Mouse (Mus musculus): ENCODE measurements around the gene Gm20388. TPM values are rescaled to one million over a fixed set of nuclear protein-coding genes. Genes with fewer than 3 reads are reported as not detected.

The Gm20388 gene
- total RNA-seq, 1 experiment: 27.0 TPM

DNA sequence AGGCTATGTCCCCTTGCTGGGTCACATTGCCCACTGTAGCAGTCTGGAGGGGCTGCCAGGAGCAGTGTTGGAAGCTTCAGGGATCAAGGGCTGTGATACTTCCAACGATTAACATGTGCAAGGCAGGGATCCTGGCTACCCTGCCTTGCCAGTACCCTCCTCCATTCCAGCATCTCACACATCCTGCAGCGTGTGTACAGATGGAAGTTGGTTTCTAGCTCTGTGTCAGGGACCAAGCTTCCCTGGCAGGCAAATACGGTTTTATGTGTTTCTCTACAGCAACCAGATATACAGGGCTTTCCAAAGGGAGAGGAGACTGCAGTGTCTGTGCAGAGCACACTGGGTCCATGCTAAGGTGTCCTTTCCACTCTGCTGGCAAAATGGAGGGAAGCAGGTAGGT, 1794.5 kb downstream of the Gm20388 start:
- no peak overlapping the region for H3K4me3 ChIP-seq (ENCODE audit: insufficient read depth in 1 of 2, low read depth in 1 of 2, low read length in 2 of 2, poor library complexity in 1 of 2, severe bottlenecking in 1 of 2)
- no peak for DNase-seq (ENCODE audit: low read depth, low spot score)
- H3K36me3 ChIP-seq (ENCODE audit: control insufficient read depth, insufficient read depth, low read length, poor library complexity, severe bottlenecking): no peaks in the 10 kb centered on the region
- H3K27ac ChIP-seq (ENCODE audit: insufficient read depth, low read depth, low read length, poor library complexity, severe bottlenecking): peak overlapping the region; percentile 22; the same call in 1 of the 2 replicates
- TF ChIP-seq CHD2 (IDR thresholded peaks at IDR 0.05; ENCODE audit: low read depth, low read length) (no peak), ZC3H11A (IDR thresholded peaks at IDR 0.05; ENCODE audit: borderline replicate concordance, low read depth, low read length) (no peak), ZNF384 (IDR thresholded peaks at IDR 0.05; ENCODE audit: low read depth, low read length) (no peak), HCFC1 (IDR thresholded peaks at IDR 0.05; ENCODE audit: borderline replicate concordance, insufficient read depth, low read length) (no peak), MAFK (IDR thresholded peaks at IDR 0.05; ENCODE audit: insufficient read depth, low read depth, low read length) (no peak)
- no peak overlapping the region for H3K9ac ChIP-seq (ENCODE audit: insufficient read depth, low read depth, low read length, poor library complexity, severe bottlenecking)
- H3K9me3 ChIP-seq (ENCODE audit: control insufficient read depth, insufficient read depth, low read depth, low read length): no peaks in the 10 kb centered on the region
- in situ Hi-C loops (cut with MboI; ENCODE audit: low sequenced_read_pairs in 2 of 2, unreplicated experiment in 2 of 2): no loop called here
- 0 out of 4 replicates have a peak, but pooled peaks cover 0 to 4% of the 10 kb centered on the region in 2 experiments for H3K4me1 ChIP-seq (ENCODE audit: control insufficient read depth in 2 of 2, insufficient read depth in 2 of 2, low read length in 2 of 2, poor library complexity in 1 of 2)

- Histone ChIP-seq H3K4me1 (ENCODE audit: control insufficient read depth in 2 of 2, insufficient read depth in 2 of 2, low read length in 2 of 2, poor library complexity in 1 of 2) (0 out of 4 replicates have a peak, but pooled peaks cover 0 to 4% of the 10 kb centered on the region in 2 experiments), H3K9me3 (ENCODE audit: control insufficient read depth, insufficient read depth, low read depth, low read length) (no peaks in the 10 kb centered on the region), H3K27ac (ENCODE audit: insufficient read depth, low read depth, low read length, poor library complexity, severe bottlenecking) (no peak overlapping the region), H3K9ac (ENCODE audit: insufficient read depth, low read depth, low read length, poor library complexity, severe bottlenecking) (no peak overlapping the region), H3K4me3 (ENCODE audit: insufficient read depth in 1 of 2, low read depth in 1 of 2, low read length in 2 of 2, poor library complexity in 1 of 2, severe bottlenecking in 1 of 2) (no peak overlapping the region), H3K36me3 (ENCODE audit: control insufficient read depth, insufficient read depth, low read length, poor library complexity, severe bottlenecking) (no peaks in the 10 kb centered on the region)
- no peak for TF ChIP-seq ZC3H11A (IDR thresholded peaks at IDR 0.05; ENCODE audit: borderline replicate concordance, low read depth, low read length)
- TF ChIP-seq CHD2 (IDR thresholded peaks at IDR 0.05; ENCODE audit: low read depth, low read length): no peak
- no peak for TF ChIP-seq HCFC1 (IDR thresholded peaks at IDR 0.05; ENCODE audit: borderline replicate concordance, insufficient read depth, low read length)
- no peak for DNase-seq (ENCODE audit: low read depth, low spot score)
- in situ Hi-C loops (cut with MboI; ENCODE audit: low sequenced_read_pairs in 2 of 2, unreplicated experiment in 2 of 2): no loop called here
These were observed 1796.3 kb downstream of the Gm20388 start for GRCm38 (mm10) chr8:121706956-121707355.

- Histone ChIP-seq H3K4me1 (ENCODE audit: control insufficient read depth in 2 of 2, insufficient read depth in 2 of 2, low read length in 2 of 2, poor library complexity in 1 of 2) (0 out of 4 replicates have a peak, but pooled peaks cover 0 to 4% of the 10 kb centered on the region in 2 experiments), H3K27ac (ENCODE audit: insufficient read depth, low read depth, low read length, poor library complexity, severe bottlenecking) (no peak overlapping the region), H3K4me3 (ENCODE audit: insufficient read depth in 1 of 2, low read depth in 1 of 2, low read length in 2 of 2, poor library complexity in 1 of 2, severe bottlenecking in 1 of 2) (no peak overlapping the region), H3K36me3 (ENCODE audit: control insufficient read depth, insufficient read depth, low read length, poor library complexity, severe bottlenecking) (no peaks in the 10 kb centered on the region), H3K9me3 (ENCODE audit: control insufficient read depth, insufficient read depth, low read depth, low read length) (no peaks in the 10 kb centered on the region), H3K9ac (ENCODE audit: insufficient read depth, low read depth, low read length, poor library complexity, severe bottlenecking) (no peak overlapping the region)
- DNase-seq (ENCODE audit: low read depth, low spot score): no peak
- TF ChIP-seq HCFC1 (IDR thresholded peaks at IDR 0.05; ENCODE audit: borderline replicate concordance, insufficient read depth, low read length): no peak
- no peak for TF ChIP-seq MAFK (IDR thresholded peaks at IDR 0.05; ENCODE audit: insufficient read depth, low read depth, low read length)
- no peak for TF ChIP-seq ZNF384 (IDR thresholded peaks at IDR 0.05; ENCODE audit: low read depth, low read length)
- no peak for TF ChIP-seq ZC3H11A (IDR thresholded peaks at IDR 0.05; ENCODE audit: borderline replicate concordance, low read depth, low read length)
- TF ChIP-seq CHD2 (IDR thresholded peaks at IDR 0.05; ENCODE audit: low read depth, low read length): no peak
- in situ Hi-C loops (cut with MboI; ENCODE audit: low sequenced_read_pairs in 2 of 2, unreplicated experiment in 2 of 2): no loop called here
These were observed 1797.8 kb downstream of the Gm20388 start for GRCm38 (mm10) chr8:121708406-121708805.

DNA sequence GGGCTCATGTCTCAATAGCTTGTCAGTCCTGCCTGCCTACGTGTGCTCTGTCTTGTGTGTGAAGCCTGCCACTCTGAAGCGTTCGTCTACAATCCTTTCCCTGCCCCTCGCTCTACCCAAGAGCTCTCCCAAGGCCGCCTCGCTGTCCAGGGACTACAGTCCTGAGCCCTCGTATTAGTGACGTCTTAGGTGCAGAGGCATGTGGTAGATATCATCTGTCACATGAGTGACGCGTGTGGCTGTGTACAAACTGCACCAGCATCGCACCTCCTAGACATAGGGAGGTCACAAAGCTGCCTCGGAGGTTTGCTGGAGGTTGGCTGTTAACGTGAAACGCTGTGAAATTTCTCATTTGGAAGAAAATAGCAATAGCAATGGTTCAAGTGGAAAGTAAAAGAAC, 1806.9 kb downstream of the Gm20388 start:
- no peaks in the 10 kb centered on the region for H3K9me3 ChIP-seq (ENCODE audit: control insufficient read depth, insufficient read depth, low read depth, low read length)
- peaks cover 0 to 14% of the 10 kb centered on the region in 2 experiments; a peak in 1 of 4 replicates for H3K4me1 ChIP-seq (ENCODE audit: control insufficient read depth in 2 of 2, insufficient read depth in 2 of 2, low read length in 2 of 2, poor library complexity in 1 of 2)
- no peak overlapping the region for H3K4me3 ChIP-seq (ENCODE audit: insufficient read depth in 1 of 2, low read depth in 1 of 2, low read length in 2 of 2, poor library complexity in 1 of 2, severe bottlenecking in 1 of 2)
- no peak for TF ChIP-seq ZNF384 (IDR thresholded peaks at IDR 0.05; ENCODE audit: low read depth, low read length)
- no peak for TF ChIP-seq ZC3H11A (IDR thresholded peaks at IDR 0.05; ENCODE audit: borderline replicate concordance, low read depth, low read length)
- no peak for TF ChIP-seq CHD2 (IDR thresholded peaks at IDR 0.05; ENCODE audit: low read depth, low read length)
- no peak for TF ChIP-seq MAFK (IDR thresholded peaks at IDR 0.05; ENCODE audit: insufficient read depth, low read depth, low read length)
- no peak for TF ChIP-seq HCFC1 (IDR thresholded peaks at IDR 0.05; ENCODE audit: borderline replicate concordance, insufficient read depth, low read length)
- no peaks in the 10 kb centered on the region for H3K36me3 ChIP-seq (ENCODE audit: control insufficient read depth, insufficient read depth, low read length, poor library complexity, severe bottlenecking)
- no peak for DNase-seq (ENCODE audit: low read depth, low spot score)
- no peak overlapping the region for H3K27ac ChIP-seq (ENCODE audit: insufficient read depth, low read depth, low read length, poor library complexity, severe bottlenecking)
- in situ Hi-C loops (cut with MboI; ENCODE audit: low sequenced_read_pairs in 2 of 2, unreplicated experiment in 2 of 2): no loop called here
- no peak overlapping the region for H3K9ac ChIP-seq (ENCODE audit: insufficient read depth, low read depth, low read length, poor library complexity, severe bottlenecking)
